Mouse (Mus musculus) CH12.LX (cell line): Measurements from ENCODE around the gene Ccdc57. TPM values are rescaled to one million over a fixed set of nuclear protein-coding genes. Genes with fewer than 3 reads are reported as not detected.

Experiments used
- DNase-seq: peaks from one replicate; pipeline ENCODE4 v3.0.0-alpha.2; 2013; ENCODE audit errors: extremely low read depth
- H3K27ac ChIP-seq: 2 replicates; pipeline ENCODE4 v1.5.1; 2012; ENCODE audit warnings: low read depth, mild to moderate bottlenecking, control low read depth, moderate library complexity; ENCODE audit not compliant: insufficient read depth
- H3K27me3 ChIP-seq: replicated peaks from 2 replicates; pipeline ENCODE3; 2012; ENCODE audit warnings: inconsistent platforms
- H3K36me3 ChIP-seq, 2 experiments: replicated peaks in 1 of 2; 2 replicates each; pipeline versions ENCODE3 to v1.6.1; 2012; ENCODE audit warnings: inconsistent platforms in 1 of 2, low read length in 1 of 2, mild to moderate bottlenecking in 1 of 2, mixed read lengths in 1 of 2, moderate library complexity in 1 of 2; ENCODE audit not compliant: control insufficient read depth in 1 of 2, insufficient read depth in 1 of 2
- H3K4me1 ChIP-seq, 2 experiments: 2 replicates each; pipeline ENCODE4 v1.6.1; 2012; ENCODE audit warnings: inconsistent platforms in 1 of 2, moderate library complexity in 1 of 2; ENCODE audit not compliant: insufficient read depth in 2 of 2, control insufficient read depth in 1 of 2
- H3K4me2 ChIP-seq: 2 replicates; pipeline ENCODE4 v1.6.1; 2012; ENCODE audit warnings: low read depth, mild to moderate bottlenecking, control low read depth; ENCODE audit not compliant: poor library complexity, insufficient read depth, severe bottlenecking
- H3K4me3 ChIP-seq, 3 experiments: fragments of 150-350 bp in 1 of 3; sonication (generic) in 1 of 3; replicated peaks in 1 of 3; 2 replicates each; pipeline versions ENCODE3 to v1.5.1; 2011 to 2012; ENCODE audit warnings: low read depth in 2 of 3, low read length in 2 of 3, mild to moderate bottlenecking in 2 of 3, moderate library complexity in 2 of 3, control low read depth in 1 of 3, improper control_type of control experiment in 1 of 3, inconsistent platforms in 1 of 3, mixed read lengths in 1 of 3; ENCODE audit not compliant: poor library complexity in 1 of 3
- H3K79me2 ChIP-seq: replicated peaks from 2 replicates; pipeline ENCODE4 v1.6.1; 2012; ENCODE audit warnings: mild to moderate bottlenecking, moderate library complexity; ENCODE audit not compliant: control insufficient read depth, poor library complexity, insufficient read depth, severe bottlenecking; ENCODE audit errors: extremely low read depth
- H3K9ac ChIP-seq: 2 replicates; pipeline ENCODE4 v1.6.1; 2012; ENCODE audit warnings: low read depth, mild to moderate bottlenecking, control low read depth, moderate library complexity; ENCODE audit not compliant: insufficient read depth
- H3K9me3 ChIP-seq: replicated peaks from 2 replicates; pipeline ENCODE3; 2012; ENCODE audit warnings: low read length, inconsistent platforms, mixed read lengths
- CHD2 ChIP-seq: IDR thresholded peaks from 2 replicates; pipeline ENCODE4 v1.6.1; 2011; ENCODE audit warnings: low read length, improper control_type of control experiment
- CTCF ChIP-seq, 2 experiments: IDR thresholded peaks in 1 of 2; conservative IDR thresholded peaks in 1 of 2; 2 replicates each; pipeline ENCODE4 v1.5.1; 2011 to 2012; ENCODE audit warnings: low read depth in 2 of 2, low read length in 2 of 2, improper control_type of control experiment in 1 of 2, inconsistent platforms in 1 of 2, mild to moderate bottlenecking in 1 of 2, moderate library complexity in 1 of 2
- E2F4 ChIP-seq: IDR thresholded peaks from 2 replicates; pipeline ENCODE4 v1.6.1; 2011; ENCODE audit warnings: low read depth, low read length, improper control_type of control experiment; ENCODE audit not compliant: insufficient replicate concordance
- EP300 ChIP-seq: IDR thresholded peaks from 2 replicates; pipeline ENCODE4 v1.6.1; 2011; ENCODE audit warnings: low read length, improper control_type of control experiment
- ETS1 ChIP-seq: conservative IDR thresholded peaks from 2 replicates; pipeline ENCODE4 v1.6.1; 2012; ENCODE audit warnings: low read depth, mild to moderate bottlenecking, inconsistent platforms, low read length, improper control_type of control experiment, moderate library complexity
- IRF4 ChIP-seq: IDR thresholded peaks from 2 replicates; pipeline ENCODE4 v1.6.1; 2014; ENCODE audit warnings: low read depth, mild to moderate bottlenecking, inconsistent platforms, low read length, improper control_type of control experiment
- JUN ChIP-seq: IDR thresholded peaks from 2 replicates; pipeline ENCODE4 v1.6.1; 2011; ENCODE audit warnings: low read depth, mild to moderate bottlenecking, low read length, improper control_type of control experiment, moderate library complexity; ENCODE audit not compliant: insufficient read depth
- JUND ChIP-seq: conservative IDR thresholded peaks from 2 replicates; pipeline ENCODE4 v1.6.1; 2011; ENCODE audit warnings: low read depth, low read length, improper control_type of control experiment
- MXI1 ChIP-seq: IDR thresholded peaks from 2 replicates; pipeline ENCODE4 v1.6.1; 2011; ENCODE audit warnings: mild to moderate bottlenecking, low read depth, low read length, improper control_type of control experiment
- NRF1 ChIP-seq: IDR thresholded peaks from 2 replicates; pipeline ENCODE4 v1.6.1; 2014; ENCODE audit warnings: low read depth, mild to moderate bottlenecking, inconsistent platforms, low read length, improper control_type of control experiment, moderate library complexity
- POLR2AphosphoS2 ChIP-seq: IDR thresholded peaks from 2 replicates; pipeline ENCODE4 v1.6.1; 2011; ENCODE audit warnings: low read depth, low read length, improper control_type of control experiment
- RCOR1 ChIP-seq: conservative IDR thresholded peaks from 2 replicates; pipeline ENCODE4 v1.6.1; 2012; ENCODE audit warnings: low read depth, mild to moderate bottlenecking, inconsistent platforms, low read length, improper control_type of control experiment
- SIN3A ChIP-seq: IDR thresholded peaks from 2 replicates; pipeline ENCODE4 v1.6.1; 2012; ENCODE audit warnings: low read length, improper control_type of control experiment, inconsistent platforms
- TCF12 ChIP-seq: IDR thresholded peaks from 2 replicates; pipeline ENCODE4 v1.6.1; 2014; ENCODE audit warnings: low read depth, mild to moderate bottlenecking, inconsistent platforms, low read length, improper control_type of control experiment
- ZKSCAN1 ChIP-seq: IDR thresholded peaks from 2 replicates; pipeline ENCODE4 v1.6.1; 2012; ENCODE audit warnings: low read depth, inconsistent platforms, low read length, improper control_type of control experiment, borderline replicate concordance
- dilution Hi-C: fragments of 300-500 bp; cut with MboI; formaldehyde crosslinking; loops from 2 replicates; pipeline ENCODE4 v1.14.3; 2020; ENCODE audit warnings: low sequenced_read_pairs; ENCODE audit not compliant: extremely low pct_unique_long_range_greater_than_20kb, extremely low pct_ligation_motif_present
- in situ Hi-C: fragments of 300-500 bp; cut with MboI; formaldehyde crosslinking; loops from 3 replicates; pipeline ENCODE4 v1.14.3; 2019; ENCODE audit warnings: low sequenced_read_pairs, low pct_ligation_motif_present, low pct_unique_long_range_greater_than_20kb, mixed read lengths
- polyA plus RNA-seq: library from polyadenylated mRNA; unstranded; fragments of >175 nt; gene quantifications from 2 replicates; pipeline ENCODE4 v1.2.1, GENCODE M21; 2012; ENCODE audit warnings: low read depth; ENCODE audit not compliant: insufficient read length
- total RNA-seq, 2 experiments: library from RNA; depleted of rRNA; stranded (reverse); fragments of 300-350 nt in 1 of 2; fragments of >200 nt in 1 of 2; gene quantifications; 2 replicates each; pipeline ENCODE4 v1.2.3; 2012 to 2014

Gene Ccdc57
- total and polyA plus RNA-seq, 3 experiments, result 2.3 to 6.0 (median 5.4) TPM

DNA sequence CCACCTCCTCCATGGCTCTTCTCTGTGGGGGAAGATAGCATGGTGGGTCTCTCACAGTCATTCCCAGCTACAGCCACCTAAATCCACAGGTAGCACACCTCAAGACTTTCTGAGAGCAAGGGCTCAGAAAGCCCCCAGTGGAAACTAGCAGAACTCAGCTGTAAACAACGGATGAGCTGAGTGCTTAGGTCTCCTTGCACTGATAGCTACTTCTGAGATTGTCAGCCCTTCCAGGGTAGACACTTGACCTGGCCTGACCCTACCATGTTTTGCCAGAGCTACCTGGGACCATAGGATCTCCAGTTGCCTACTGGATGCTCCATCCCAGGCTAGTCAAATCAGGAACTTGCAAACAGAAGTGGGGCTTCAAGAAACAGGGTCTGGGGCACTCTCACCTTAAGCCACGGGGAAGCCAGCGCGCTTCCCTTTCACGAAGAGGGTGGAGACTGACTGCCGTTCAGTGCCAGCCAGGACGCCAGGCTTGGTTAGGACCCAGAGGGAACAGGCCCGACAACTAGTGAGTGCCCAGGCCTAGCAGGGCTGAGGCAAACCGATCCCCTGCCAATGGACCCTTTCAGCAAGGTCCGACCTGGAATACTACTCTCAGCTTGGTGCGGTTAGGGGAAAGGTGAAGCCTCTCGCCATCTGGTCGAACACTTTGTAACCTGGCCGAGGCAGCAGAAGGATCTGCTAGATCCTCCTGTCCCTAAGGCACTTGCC, 109.7 kb downstream of the Ccdc57 start:
- Histone ChIP-seq H3K4me1 (peaks cover 26 to 50% of the 10 kb centered on the region in 2 experiments), H3K27me3 (no peaks in the 10 kb centered on the region), H3K79me2 (peaks cover 33% of the 10 kb centered on the region), H3K4me3 (peak overlapping the region; percentile 75 to 97 (median 89)), H3K9ac (peak overlapping the region; percentile 80), H3K4me2 (peak overlapping the region; percentile 83), H3K27ac (peak overlapping the region; percentile 50), H3K9me3 (no peaks in the 10 kb centered on the region), H3K36me3 (peaks cover 36 to 50% of the 10 kb centered on the region in 2 experiments)
- in situ Hi-C loops, result loop anchor here (5.0 kb wide), 1 partner anchor 64 kb away; no protein-coding TSS in a partner anchor
- TF ChIP-seq SIN3A, result peak; percentile 49
- TF ChIP-seq E2F4, result no peak
- TF ChIP-seq ZKSCAN1, result no peak
- dilution Hi-C loops, result no loop called here
- DNase-seq, result peak; percentile 43

DNA sequence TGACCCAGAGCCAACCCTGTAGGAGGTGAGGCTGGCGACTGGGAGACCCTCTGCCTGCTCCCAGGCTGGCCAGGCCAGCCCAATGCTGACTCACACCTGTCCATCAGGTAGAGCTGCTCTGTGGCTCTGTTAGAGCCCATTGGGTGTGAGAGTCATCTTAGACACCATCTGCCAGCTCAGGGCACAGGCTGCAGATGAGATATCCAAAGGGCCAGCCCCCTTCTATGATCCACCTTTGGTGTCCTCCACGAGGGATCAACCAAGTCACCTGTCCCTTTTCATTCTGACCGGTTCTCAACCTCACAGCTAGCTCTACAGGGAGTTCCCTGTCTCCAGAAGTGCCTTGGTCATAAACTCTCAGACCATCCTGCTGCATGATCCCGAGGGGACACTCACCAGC, 110.4 kb downstream of the Ccdc57 start:
- Histone ChIP-seq H3K4me2 (peak overlapping the region; percentile 83), H3K27me3 (no peaks in the 10 kb centered on the region), H3K27ac (no peak overlapping the region), H3K9ac (peak overlapping the region; percentile 80), H3K79me2 (peaks cover 33% of the 10 kb centered on the region), H3K4me1 (peaks cover 23 to 45% of the 10 kb centered on the region in 2 experiments), H3K4me3 (peak overlapping the region; percentile 75 to 97 (median 89)), H3K36me3 (peaks cover 43 to 57% of the 10 kb centered on the region in 2 experiments), H3K9me3 (no peaks in the 10 kb centered on the region)
- dilution Hi-C loops (no loop called here), in situ Hi-C loops (loop anchor here (5.0 kb wide), 1 partner anchor 65 kb away; no protein-coding TSS in a partner anchor)
- DNase-seq, result no peak
- no peak for TF ChIP-seq SIN3A
- no peak for TF ChIP-seq MXI1
- no peak for TF ChIP-seq CHD2
- no peak for TF ChIP-seq JUN
- TF ChIP-seq TCF12, result no peak
- TF ChIP-seq CTCF (conservative IDR thresholded peaks at IDR 0.05 in 1 of 2, IDR thresholded peaks at IDR 0.05 in 1 of 2; ENCODE audit: low read depth in 2 of 2, low read length in 2 of 2), result no peak
- TF ChIP-seq IRF4, result no peak
- TF ChIP-seq JUND, result no peak
- no peak for TF ChIP-seq EP300
- TF ChIP-seq POLR2AphosphoS2, result no peak
- TF ChIP-seq NRF1, result no peak
- no peak for TF ChIP-seq RCOR1
- no peak for TF ChIP-seq ETS1
